Mouse (Mus musculus): ENCODE results near the gene Catip.

GRCm38 (mm10) chr1:74334607-74335006 is 27.3 kb upstream of the Catip start:
- TF ChIP-seq CTCF (IDR thresholded peaks at IDR 0.05; ENCODE audit: low read depth, low read length) (no peak), POLR2A (IDR thresholded peaks at IDR 0.05; ENCODE audit: borderline replicate concordance, low read depth, low read length) (no peak)

Data from bone marrow macrophage, adult 2 months (primary cell).